Mouse (Mus musculus): Measurements from ENCODE around the gene Nr4a1. TPM values are rescaled to one million over a fixed set of nuclear protein-coding genes. Genes with fewer than 3 reads are reported as not detected.

The Nr4a1 gene
- total RNA-seq, 2 experiments from 2014 or later = 22.5 to 23.1 TPM

DNA sequence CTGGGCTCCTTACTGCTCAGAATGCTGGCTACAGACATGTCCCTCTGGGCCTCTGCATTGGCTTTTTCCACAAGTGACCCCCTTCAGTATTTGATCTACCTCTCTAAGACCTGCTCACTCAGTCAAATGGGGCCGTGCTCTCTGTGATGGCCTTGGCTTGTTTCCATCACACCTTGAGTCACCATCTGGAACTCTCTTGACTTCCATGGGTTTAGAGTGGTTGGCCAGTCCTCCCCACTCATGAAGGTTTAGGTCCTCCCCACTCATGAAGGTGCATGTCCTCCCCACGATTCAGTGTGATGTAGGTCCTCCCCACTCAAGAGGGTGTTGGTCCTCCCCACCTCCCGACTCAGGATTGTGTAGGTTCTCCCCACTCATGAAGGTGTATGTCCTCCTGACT is 20.9 kb upstream of the Nr4a1 start:
- DNase-seq = no peak

DNA sequence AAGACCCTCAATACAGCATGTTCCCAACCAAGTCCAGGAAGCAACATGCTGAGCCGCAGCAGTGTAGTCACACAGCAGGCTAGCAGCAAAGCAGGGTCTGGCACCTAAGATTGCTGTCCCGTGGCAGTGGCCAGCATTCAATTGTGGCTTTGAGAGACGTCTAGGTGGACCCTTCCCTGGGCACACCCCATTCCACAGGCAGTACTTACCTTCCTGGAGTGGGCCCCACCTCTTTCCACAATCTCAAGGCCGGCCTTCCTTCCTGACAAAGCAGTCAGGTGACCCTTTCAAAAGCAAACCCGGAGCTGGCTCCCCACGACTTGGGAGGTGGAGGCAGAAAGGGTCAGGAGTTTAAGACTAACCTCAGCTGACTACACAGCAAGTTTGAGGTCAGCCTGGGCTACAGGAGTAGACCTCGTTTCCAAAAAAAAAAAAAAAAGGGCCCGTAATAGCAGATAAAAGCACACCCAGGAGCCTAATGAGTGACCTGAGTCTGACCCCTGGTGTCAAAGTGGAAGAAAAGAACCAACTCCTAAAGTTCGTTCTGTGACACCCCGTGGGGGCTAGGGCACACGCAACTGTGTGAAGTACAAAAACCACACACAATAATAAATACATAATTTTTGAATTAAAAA is 20.3 kb upstream of the Nr4a1 start:
- DNase-seq = no peak

DNA sequence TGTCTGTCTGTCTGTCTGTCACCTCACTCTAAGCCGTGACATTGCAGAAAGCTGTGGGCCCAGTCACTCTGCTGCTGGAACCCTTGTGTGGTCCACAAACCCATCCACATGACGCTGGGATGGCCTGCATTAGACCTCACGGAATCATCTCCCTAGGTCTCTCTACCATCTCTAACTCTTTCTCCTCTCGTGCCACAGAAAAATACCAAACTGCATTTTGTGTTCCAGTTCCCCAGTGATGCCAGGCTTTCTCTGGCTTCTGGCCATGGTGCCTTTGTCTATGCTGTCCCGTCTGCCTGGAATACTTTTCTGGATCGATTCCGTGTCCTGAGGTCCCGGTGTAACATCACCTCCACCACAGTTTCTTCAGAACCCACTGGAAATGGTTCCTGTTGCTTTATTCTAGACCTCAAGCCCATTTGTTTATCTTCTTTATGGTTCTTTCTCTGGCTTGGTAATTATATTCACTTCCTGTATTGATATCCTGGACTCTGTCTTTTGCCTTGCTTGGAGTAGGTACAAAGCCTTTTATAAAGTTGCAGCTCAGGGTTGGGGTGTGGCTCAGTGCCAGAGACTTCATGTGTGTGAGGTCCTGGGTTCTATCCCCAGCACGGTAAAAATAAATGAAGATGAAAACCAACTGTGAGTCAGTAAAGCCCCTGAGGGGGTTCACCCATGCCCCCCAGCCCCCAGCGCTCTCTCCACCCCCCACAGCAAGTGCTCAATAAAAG is 19.3 kb upstream of the Nr4a1 start:
- no peak for DNase-seq

DNA sequence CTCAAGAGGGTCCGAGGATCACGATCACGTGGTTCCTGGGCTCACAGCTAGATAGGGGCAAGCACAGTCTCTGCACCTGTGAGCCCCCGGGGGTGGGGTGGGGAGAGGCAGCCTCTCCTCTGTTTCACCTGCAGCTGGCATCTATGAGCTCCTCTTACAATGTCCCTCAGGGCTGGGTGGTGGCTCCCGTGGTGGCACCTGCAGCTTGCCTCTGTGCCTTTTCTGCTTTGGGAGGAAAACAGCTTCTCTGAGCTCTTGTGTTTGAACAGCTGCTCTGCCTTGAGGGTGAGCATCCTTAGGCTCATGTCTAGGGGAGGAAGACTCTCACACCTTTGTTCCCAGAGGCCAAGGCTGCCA is 18.7 kb upstream of the Nr4a1 start:
- DNase-seq = no peak

DNA sequence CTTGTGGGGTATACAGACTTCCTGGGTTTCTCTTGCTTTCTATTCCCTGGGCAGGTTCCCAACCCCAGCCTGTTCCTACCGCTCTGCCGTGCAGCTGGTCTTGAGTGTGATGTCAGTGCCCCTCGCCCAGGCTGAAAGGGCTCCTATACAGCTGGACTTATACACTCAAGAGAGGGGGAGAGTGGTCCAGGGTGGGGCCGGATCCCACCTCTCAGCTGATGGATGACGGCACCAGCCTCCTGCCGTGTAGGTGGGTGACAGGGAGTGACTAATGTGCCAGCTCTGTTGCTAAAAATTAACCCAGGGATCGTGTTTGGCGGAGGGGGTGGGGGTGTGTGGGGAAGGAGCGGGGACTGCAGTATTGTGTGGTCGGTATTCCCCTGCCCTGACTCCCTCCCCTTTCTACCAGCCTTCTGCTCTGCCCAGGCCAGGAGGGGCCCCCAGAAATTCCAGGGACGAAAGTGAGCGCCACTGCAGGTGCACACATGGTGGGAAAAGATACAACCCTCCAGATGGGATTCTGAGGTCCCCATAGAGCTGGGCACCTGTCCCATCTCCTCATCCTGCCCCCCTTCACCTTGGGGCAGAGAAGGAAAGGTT is 18.2 kb upstream of the Nr4a1 start:
- no peak for DNase-seq

DNA sequence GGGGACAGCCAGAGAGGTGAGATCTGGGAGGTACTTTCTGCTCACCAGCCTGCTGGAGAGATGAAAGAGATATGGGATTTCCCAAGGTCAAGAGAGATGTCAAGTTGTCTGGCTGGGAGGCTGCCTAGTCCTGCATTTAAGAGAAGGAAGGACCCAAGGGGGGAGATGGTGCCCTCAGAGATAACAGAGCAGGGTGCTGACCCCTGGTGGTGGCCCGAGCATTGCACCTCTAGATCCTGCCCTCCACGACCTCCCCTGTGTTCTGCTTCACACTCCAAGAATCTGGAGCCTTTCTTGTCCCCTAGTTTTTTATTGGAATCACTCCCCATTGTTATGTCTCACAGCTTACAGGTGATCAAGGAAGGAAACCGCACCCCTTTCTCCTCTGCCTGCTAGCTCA is 17.2 kb upstream of the Nr4a1 start:
- DNase-seq = peak; percentile 86

DNA sequence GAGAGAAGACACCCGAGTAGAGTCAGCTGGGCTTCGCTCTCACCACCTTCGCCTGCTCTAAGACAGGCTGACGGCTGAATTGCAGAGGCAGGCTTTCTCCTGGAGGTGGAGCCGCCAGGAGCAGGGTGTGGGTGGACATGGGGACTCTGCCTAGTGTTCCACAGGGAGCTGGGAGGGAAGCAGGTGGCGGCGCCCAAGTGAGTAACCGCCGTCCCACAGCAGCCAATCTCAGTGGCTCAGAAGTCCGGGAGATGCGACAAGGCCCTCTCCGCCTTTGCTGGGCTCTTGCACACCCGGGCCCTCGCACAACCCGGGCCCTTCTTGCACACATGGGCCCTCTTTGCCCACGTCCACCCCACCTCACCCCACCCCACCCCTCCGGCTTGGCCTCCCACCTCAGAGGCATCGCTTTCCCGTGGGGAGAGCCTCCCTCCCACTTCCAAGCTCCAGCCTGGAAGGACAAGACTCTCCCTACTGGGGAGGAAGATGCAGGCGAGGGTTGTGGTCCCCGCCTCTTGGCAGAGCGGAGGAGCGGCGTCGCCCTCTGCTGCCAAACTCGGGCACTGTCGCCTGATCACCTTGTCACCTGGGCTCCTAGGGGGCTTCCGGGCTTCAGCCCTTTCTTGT is 15.1 kb upstream of the Nr4a1 start:
- no peak for DNase-seq

DNA sequence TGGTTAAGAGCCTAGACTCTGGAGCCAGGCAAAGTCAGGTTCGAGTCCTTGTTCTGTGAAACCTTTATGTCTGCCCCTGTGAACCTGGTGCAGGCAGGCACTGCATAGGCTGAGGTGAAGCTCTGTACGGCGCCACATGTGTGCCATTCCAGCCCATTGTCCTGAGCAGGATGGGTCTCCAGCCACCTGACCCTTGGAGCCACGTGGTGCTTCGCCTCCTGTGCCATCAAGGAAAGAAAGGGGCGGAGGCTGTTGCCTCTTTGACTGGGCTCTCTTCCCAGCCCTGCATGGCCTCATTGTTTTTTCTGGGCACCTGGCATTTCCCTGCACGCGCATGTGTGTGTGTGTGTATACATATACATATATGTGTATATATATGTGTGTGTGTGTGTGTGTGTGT is 14.2 kb upstream of the Nr4a1 start:
- no peak for DNase-seq

DNA sequence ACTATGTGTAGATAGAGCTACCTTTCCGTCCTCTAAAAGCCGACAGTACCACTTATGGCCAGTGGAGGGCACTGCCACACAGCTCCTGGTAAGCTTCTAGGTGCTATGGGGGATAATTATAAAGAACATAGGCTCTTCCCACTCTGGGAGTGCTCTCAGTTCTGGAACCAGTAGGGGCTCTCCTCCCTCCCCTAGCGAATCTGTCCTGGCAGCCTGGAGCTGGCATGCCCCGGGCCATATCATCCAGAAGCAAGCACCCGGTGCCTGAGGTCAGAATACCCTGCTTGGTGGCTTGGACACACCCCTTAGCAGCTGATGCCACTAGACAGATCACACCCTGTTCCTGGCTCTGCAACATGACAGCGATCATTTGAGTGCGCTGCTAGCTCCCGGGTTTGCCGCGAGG is 13.3 kb upstream of the Nr4a1 start:
- peak; percentile 80 for DNase-seq

DNA sequence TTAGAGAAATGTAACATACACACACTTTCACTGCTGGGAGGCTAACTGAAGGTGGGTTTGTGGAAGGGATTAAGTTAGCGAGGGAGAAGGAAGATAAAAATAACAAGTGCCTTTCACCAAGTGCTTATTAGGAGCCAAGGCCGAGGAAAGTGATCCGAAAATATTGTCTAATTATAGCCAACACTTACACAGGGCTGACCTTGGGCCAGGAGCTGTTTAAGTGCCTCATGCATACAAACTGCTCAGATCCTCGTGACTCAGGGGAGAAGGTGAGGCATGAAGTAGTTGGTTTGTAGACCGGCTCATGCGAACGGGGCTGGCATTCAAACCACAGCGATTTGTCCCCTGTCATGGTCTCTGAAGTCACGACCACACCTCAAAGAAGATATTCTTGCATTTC is 12.8 kb upstream of the Nr4a1 start:
- no peak for DNase-seq

DNA sequence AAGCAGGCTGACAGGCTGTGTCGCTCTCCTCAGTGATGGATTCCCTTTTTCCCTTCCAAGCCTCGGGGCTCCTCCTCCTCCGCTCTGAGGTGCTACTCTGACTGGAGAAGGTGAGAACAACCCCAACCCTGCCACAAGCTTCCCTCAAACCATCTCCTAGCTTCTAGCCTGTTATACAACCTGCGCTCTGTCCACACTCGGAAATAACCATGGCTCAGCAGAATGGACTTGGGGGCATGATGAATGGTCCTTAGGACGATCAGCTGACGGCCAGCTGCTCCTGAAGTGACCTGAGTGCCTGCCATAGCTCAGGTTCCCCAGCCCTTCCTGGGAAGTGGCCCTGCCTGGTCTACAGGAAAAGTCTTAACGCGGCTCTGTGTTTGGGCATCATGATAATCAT is 12.2 kb upstream of the Nr4a1 start:
- no peak for DNase-seq

DNA sequence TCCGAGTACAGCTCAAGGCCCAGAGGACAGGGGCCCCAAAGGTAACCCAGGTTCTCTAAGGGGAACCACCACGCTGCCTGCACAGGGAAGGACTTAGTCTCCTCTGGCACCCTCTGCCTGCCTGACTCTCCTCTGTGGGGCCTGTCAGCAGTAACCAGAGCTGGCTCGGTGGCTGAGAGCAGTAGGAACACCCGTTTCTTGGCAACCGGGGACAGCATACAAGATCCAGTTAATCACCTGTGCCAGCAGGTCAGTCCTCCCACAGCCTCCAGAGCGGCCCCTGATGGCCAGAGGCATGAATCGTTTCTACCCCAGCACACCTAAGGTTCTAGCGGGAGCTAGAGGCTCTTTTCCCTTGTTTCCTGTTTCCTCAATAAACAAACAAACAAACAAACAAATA is 11.4 kb upstream of the Nr4a1 start:
- peak; percentile 61 for DNase-seq

DNA sequence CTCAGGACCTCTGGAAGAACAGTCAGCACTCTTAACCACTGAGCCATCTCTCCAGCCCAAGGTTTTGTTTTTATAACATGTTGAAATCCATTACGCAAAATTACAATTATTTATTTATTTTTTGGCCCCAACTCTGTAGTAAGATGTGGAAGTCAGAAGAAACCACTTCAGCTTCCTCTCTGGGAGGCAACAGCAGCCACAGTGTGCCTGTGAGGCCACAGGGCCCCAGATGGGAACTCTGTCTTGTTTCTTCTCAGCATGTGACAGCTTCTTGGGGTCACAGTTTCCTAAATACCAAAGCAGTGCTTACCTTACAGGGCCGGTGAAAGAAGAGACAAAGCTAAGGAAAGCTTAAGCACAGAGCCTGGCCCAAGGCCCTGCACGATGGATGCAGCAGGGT is 10.1 kb upstream of the Nr4a1 start:
- DNase-seq = no peak

DNA sequence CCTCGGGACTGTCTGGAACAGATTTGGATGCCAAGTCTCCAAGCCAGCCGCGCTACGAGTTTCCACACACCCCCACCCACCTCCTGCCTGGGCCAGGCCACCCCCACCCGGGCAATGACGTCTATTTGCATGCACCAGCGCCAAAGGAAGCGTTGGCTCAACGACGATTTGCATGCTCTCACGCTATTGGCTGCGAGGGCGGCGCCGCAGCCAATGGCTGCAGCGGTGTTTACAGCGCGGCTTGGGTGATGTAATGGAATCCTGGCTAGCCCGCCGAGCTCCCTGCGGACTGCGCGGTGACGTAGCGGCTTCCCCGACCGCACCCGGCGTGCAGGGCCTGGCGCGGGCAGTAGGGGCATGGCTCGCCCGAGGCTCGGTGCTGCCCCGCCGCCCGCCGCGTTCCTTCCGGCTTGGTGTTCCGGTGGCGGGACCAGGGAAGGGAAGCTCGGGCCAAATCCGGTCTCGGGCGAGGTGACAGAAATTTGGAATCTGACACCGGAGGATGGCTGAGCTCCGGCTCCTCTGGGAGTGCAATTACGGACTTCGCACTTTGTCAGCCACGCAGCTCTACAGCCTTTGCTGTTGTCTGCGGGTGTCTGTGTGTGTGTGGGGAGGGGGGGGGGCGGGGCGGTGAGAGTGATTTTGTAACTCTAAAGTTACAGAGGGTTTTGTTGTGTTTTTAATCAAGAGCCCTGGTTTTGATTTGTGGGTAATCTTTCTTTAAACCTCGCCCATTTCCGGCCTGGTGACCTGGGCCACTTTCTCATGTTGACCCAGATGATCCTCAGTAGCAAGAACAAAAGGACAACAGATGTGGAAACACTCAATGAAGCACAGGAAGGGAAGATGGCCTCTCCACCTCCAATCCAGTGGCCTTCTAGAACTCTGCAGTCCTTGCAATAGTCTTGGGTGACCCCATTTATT is 7.6 kb upstream of the Nr4a1 start:
- peak; percentile 90 for DNase-seq

DNA sequence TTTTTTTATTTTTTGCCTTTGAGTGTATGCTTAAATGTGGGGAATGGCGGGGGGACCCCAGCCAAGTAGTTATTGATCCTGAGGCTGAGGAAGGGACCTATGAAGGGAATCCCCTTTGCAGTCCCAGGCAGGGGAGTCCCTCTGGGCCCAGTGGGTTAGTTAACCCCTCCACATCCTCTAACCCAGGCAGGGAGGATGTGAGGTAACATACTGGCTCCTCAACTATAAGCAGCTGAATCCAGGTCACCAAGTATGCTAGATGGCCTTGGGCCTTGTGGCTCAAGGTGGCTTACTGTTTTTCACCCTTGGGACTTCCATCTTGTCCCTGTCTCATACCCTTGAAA is 6.9 kb upstream of the Nr4a1 start:
- DNase-seq = no peak

DNA sequence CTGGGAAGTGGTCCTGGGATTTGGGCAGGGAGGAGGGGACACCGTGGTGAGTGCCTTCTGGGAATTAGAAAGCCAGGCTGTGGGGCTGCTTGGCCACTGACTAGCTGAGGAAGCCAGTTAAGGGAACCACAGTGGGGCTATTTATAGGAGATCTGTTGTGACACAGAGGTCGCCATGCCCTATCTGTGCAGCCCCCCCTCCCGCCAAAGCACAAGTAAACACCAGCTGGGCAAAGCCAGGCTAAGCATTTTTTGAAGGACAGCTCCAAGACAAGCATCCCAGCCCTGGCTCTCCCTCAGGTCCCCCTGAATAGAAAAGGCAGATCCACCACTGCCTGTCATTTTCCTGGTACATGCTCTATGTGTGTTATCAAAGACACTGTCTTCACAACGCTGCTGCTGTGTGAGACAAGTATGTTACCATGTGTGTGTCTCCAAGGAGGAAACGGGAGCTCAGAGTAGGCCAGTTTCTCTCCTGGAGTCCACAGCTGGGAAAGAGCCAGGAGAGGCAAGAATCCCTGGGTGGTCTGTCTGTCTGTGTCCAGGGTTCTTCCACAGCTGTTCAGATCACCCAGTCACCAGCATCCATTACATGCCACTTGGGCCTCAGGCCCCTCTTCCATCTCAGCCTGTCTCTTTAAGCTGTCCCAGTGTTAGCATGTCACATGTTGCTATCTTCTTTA is 5.9 kb upstream of the Nr4a1 start:
- no peak for DNase-seq

DNA sequence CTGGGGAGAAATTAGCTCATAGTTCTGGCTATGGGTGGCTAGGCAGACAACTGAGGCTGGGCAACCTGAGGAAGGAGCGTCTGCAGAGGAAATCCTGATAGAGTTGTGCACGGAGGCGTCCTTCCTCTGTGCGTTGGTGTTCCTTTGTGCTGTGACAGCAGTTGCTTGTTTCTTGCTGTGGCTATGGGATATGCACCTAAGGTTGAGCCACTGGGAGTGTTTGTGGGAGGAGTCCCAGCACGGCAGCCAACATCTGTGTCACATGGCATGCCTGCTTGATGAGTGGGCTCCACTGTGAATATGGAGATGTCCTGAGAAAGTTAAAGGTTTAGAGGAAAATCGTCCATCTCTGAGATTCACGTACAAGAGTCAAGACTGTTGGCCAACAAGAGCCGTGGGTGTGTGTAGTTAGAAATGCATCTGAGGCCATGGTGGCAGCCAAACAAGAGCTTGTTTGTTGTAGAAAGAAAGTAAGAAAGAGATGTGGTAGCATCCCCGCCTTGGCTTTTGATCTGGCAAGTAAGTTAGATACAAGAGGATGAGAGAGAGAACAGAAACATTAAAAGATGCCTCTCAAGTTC is 3.8 kb upstream of the Nr4a1 start:
- no peak for DNase-seq

DNA sequence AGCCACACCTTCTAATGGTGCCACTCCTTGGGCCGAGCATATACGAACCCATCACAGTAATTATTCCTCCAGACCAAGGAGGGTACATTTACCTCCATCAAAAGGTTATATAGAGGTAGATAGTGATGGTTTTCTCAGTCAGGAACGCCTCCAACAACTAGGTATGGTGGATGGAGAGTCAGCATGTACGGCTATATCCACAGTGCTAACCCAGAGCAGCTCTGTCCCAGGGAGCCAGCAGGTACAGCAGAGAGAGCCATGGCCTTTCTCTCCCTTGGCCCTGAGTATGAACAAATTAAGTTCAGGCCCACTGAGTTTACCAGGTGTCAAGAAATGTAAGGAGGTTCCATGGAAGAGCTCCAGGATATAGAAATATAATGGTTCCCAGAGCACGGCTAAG is 2.1 kb upstream of the Nr4a1 start:
- DNase-seq = no peak

DNA sequence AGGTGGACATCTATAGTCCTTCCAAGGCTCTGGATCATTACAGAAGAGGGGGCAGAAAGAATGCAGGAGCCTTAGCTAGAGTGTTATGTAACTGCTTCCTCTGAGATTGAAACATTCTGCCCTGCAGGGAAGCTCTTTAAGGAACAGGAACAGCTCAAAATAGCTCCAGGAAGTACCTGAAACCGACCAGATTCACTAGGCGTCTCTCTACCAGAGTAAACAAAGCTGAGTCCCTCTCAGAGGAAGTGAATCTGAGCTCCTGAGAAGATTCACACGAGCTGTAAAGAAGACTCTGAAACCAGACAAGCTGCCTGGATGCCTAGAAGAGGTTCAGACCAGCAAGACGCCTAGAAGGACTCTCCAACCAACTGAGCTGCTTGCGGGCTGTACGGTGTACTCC is 1.5 kb upstream of the Nr4a1 start:
- DNase-seq = no peak

DNA sequence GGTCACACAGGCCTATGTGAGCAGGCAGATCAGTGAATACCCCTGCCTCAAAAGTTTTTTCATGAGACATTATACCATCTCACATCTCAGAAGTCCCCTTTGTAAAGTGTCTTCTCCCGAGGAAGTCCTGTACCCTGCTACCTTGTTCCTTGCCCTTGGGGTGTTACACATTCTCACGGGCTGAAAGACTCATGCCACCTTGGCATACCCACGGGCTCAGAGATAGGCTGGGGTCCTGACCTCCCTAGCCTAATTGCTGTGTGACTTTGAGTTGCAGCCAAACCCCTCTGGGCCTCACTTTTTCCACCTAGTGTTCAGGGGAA is 545 bp upstream of the Nr4a1 start:
- DNase-seq = no peak

DNA sequence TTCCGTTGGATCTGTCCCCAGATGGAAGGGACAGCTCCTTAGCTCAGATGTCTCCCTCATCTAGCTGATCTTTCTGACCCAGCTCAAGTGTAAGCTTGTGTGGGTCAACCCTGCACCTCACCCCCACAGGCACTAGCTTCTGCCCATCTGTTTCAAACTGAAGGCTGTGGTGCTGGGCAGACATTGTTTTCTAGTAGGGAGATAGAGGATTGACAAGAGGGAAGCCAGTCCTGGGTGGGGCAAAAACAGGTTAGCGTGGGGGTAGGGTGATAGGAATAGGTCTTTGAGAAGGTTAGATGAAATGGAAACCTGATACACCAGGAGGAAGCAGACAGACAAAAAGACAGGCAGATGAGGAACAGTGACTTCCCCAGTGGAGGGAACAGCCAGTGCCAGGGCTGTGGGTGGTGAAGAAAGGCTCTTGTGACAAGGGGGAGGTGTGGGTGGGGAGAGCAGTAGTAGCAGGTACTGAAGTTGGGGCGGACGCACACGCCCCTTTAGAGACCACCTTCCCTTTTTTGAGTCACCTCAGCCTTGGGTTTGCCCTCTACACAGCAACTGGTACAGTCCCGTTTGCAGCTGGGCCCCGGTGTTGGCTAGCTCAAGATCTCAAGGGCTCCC is 1.9 kb downstream of the Nr4a1 start:
- DNase-seq = no peak
